Mouse (Mus musculus) hindlimb bud, embryonic 11.5 days (tissue): Measurements from ENCODE around the gene Dnaic1.

ENCODE experiments used
- DNase-seq: peaks from one replicate; pipeline ENCODE4 v3.0.0-alpha.2; 2012; ENCODE audit warnings: low read depth, low spot score; ENCODE audit errors: extremely low spot score

Gene Dnaic1

GRCm38 (mm10) chr4:41634631-41635030 is 65.1 kb downstream of the Dnaic1 start:
- DNase-seq = no peak

GRCm38 (mm10) chr4:41635224-41635623 is 65.6 kb downstream of the Dnaic1 start:
- no peak for DNase-seq

DNA sequence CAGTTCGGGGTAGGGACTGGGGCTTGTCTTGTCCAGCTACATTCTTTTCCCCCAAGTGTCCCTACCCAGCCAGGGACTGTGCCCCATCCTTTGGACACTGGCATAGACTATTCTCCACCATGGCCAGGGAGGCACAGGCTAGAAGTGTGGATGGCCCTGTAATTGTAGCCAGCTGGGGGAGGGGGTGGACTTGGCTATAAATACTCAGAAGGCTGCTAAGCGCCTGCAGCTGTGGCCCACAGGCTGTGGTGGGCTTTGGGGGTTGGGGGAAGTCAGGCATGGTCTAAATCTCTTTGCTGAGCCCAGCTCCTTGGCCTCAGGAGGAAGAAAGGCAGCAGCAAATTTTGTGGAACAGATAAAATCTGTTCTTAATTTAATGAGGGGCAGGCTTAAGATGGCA is 66.3 kb downstream of the Dnaic1 start:
- no peak for DNase-seq

- no peak for DNase-seq
These were observed 66.8 kb downstream of the Dnaic1 start for GRCm38 (mm10) chr4:41636366-41636765.

DNA sequence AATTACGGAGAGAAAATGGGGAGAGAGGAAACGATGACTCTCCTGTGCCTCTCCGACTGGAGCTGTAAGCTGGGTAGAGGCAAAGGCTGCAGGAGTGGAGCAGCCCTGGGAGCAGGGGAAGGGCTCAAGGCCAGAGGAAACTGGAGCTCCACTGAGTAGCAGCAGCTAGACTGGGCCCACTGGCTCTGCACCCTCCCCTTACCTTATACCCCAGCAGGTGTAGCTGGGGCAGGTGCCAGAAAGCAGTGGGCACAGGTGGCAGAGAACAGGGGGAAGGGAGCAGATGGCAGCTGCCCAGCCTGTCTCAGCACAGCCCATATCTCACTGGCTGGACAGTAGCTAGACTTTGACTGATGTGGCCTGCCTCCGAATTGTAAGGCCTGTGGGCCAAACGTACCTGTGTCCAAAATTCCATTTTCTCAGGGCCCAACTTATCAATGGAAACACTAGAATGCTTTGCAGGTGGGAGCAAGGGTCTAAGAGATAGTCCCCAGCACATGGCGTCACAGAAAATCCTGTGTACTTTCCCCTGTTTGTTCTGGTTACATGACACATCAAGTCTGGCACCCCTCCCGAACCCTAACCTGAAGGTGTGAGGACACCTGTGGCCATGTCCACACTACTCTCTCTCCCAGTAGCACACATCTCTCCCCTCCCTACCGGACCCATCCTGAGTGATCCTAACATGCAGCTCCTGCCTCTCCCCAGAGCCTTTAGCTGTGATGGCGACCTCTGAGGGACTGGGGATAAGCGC is 67.5 kb downstream of the Dnaic1 start:
- no peak for DNase-seq

DNA sequence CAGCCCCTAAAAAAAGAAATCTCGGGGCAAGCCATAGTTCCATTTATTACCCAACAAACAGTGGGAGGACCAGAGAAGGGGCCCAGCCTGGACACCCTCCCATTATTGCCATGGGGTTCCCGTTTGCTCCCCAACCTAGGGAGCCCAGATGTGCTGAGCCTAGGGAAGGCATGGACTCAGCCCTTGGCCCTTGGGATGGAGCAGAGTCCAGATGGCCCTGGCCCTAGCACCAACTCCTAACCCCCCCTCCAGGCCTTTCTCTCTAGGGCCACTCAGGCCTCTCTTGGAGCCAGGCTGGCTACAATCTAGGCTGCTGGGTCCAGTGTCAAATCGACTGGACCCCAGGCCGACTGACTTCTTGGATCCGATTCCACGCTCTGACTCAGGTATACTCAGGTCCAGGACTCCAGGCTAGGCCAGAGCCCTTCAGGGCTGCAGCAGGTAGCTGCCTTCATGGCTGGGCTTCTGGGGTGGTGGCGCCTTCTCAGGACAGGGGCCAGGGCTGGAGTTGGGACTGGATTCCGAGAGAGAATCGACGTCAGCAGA is 68.7 kb downstream of the Dnaic1 start:
- DNase-seq = no peak

- no peak for DNase-seq
These were observed 69.2 kb downstream of the Dnaic1 start for GRCm38 (mm10) chr4:41638828-41639213.

DNA sequence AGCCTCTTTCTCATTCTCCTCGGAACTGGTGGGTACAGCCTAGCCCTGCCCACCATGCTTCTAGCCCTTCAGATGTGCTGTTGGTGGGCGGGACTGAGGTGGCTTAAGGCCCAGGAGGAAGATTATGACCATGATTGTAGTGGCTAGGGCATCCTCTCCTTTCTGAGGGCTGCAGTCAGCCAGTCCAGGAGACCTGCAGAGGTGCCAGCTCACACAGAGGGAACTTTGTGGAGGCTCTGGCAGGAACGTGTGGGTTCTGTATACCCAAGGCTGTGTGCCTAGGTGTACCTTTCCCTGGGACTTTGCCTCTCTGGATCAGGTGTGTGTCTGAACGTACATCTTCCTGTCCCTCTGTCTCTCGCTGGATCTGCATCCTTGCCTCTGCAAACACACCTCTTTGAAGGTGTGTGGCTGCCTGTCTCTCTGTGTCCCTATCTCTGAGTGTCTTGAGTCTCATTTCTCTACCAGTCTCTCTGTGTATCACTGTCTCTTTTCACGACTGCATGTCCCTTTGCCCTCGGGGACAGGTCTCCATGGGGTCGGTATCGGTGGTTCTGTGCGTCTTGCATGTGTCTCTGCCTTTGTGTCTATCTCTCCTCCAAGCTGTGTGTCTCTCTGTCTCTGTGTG is 69.8 kb downstream of the Dnaic1 start:
- no peak for DNase-seq

DNA sequence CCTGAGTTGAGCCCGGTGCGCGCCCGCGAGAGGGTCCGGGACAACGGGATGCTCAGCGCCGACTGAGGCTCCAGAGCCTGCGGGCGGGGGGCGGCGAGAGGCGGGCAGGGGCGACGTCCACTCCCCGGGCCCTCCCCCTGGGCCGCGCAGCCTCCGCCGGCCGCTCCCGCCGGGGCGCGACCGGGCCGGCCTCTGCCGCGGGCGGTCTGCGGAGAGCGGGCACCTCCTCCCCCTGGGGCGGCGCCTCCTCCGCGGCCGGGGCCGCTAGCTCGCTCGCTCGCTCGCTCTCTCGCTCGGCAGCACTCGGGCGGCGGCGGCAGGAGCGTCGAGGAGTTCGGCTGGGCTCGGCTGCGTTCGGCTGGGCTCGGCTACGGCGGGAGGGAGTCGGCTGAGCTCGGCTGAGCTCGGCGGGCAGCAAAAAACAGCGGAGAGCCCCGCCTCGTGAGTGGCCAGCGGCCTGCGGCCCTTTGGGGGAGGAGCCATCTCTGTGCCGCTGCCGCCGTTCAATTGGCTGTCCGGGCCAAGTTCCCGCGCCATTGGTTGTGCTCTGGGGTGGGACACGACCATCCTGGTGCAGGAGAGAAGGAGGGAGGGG is 70.4 kb downstream of the Dnaic1 start, which contains the start of gene Enho:
TSS of gene Enho (minus strand) at position 412 of the 595 bp plus-strand sequence.
- DNase-seq = no peak

DNA sequence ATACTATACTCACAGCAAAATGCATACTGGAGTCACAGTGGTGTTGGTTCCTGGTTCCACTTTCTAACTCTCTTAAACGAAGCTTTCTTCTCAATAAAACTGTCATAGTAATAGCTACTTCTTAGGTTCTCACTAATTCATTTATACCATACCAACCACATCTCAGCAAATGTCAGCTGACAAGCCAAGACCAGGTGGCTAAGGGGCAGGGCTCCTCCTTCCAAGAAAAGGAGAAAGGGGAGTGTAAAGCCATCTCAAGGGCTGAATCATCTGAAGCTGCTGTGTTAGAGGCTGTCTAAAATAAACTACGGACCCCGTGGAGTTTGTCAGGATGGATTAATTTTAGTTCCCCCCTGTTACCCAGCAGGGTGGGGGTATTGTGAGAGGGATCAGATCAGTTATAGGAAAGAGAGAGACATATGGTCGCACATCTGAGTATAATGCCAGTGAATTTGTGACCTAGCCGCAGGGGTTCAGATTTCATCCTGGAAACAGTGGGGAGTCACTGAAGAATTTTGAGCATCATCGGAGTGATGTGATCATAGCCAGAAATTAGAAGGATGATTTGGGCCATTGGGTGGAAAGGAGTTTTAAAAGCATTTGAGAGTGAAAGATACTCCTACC is 71.7 kb downstream of the Dnaic1 start:
- no peak for DNase-seq

- DNase-seq = no peak
These were observed 75.9 kb downstream of the Dnaic1 start for GRCm38 (mm10) chr4:41645488-41645887.

GRCm38 (mm10) chr4:41648157-41648556 is 78.6 kb downstream of the Dnaic1 start:
- DNase-seq = no peak

GRCm38 (mm10) chr4:41648627-41649026 is 79.1 kb downstream of the Dnaic1 start:
- no peak for DNase-seq

DNA sequence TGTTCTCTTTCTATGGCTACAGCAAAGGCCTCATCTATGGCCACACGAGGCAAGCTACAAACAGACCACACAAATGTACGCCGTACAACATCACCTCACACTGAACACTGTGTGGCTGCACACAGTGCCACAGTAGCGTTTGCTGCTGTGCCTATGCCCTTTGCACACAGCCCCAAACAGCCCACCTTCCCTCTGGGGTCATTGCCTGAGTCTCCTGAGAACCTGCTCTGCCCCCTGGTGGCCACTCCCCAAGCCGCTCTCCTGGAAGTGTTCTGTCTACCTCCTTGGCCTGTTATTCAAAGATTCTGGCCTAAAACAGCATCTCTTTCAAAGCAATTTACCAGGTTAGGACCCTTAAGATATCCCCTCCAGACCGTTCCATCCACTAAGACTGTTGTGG is 83.7 kb downstream of the Dnaic1 start:
- no peak for DNase-seq

DNA sequence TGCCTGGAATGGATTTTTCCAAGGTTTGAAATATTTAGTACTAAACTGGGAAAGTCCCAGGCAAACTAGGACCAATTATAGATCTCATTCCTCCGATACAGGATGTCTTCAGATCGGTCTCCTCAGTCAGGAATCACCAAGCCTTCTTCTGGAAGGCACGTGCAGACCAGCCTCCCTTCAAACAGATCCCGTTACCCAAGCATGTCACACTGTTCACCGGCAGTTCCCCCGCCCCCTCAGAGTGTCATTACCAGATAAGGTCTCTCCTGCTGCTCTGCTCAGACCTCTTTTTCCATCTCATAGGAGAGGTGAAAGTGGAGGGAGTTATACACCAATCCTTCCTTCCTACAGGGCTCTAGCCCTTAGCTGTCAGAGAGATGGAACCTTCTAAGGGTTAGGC is 84.2 kb downstream of the Dnaic1 start:
- no peak for DNase-seq

GRCm38 (mm10) chr4:41654217-41654616 is 84.6 kb downstream of the Dnaic1 start:
- no peak for DNase-seq

DNA sequence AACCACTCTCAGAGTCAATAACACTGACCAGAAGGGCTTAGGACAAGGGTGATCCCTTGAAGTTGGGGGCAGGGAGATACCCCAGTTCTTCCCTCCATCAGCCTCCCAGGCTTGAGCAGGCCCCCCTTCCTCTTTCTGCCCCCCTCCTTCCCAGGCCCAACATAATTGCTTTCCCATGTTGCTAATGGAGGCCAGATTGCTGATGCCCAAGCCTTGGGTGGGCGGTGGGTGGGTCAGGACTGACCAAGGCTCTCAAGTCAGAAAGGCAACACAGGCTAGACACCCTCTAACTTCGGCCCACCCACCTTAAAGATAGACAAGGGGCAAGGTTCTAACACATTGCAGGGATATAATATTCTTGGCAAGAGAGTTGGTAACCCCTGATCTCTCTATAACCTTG is 86.0 kb downstream of the Dnaic1 start:
- DNase-seq = no peak

DNA sequence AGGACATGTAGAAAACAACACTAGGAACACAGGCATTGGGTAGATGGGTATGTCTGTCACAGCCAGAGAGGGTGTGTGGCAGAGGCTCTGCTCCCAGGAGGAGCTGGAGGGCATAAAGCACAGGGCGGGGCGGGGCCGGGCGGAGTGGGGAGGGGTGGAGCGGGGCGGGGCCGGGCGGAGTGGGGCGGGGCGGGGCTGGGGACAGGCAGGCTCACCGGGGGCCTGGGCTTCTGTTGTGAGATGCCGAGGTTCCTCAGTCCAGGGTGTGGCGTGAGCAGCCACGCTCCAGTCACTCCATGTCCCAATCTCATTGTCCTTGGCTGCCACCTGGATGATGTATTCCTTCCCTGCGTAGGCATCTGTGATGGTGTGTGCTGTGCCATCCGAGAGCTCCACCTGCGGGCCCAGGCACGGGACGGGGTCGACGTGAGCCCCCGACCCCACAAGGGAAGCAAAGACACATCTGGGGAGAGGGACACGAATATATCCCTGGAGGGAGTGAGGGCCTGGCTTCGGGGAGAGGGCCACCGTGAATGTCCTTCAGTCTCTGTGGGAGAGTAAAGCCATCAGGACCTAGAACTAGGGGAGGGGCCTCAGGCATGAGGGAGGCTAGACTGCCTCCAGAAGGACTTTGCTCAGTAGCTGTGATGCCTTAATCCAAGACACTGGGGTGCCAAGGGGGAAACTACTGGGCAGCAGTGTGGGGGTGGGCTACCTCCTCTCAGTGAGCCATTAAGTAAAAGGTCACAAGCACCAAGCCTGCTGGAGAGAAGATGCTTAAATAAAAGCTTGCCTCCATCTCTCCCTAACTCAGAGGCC is 89.2 kb downstream of the Dnaic1 start:
- no peak for DNase-seq

GRCm38 (mm10) chr4:41659556-41659955 is 90.0 kb downstream of the Dnaic1 start:
- no peak for DNase-seq

GRCm38 (mm10) chr4:41660851-41661430 is 91.4 kb downstream of the Dnaic1 start:
- peak; percentile 57 for DNase-seq
